Mouse (Mus musculus) layer of hippocampus, adult 9-10 months (tissue): ENCODE data around the gene Catsper4.

Experiments
- DNase-seq: peaks from one replicate; pipeline ENCODE4 v3.0.0; 2022; ENCODE audit warnings: low spot score

Gene Catsper4

DNA sequence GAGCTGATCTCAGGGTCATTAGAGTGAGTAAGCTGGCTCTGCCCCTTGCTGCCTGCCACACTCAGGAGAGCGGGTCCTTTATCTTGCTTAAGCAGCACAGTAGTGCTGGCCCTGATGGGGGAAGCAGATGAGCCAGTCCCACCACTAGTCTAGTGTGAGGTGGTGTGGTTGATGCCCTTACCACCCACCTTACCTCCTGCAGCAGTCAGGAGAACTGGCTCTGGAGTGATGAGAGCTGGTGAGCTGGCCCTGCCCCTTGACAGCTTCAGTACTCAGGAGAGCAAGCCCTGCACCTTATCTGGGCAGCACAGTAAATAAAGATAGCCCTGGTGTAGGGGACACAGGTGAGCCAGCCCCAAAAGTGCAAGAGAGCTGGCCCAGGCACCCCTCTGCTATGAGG, 46.1 kb downstream of the Catsper4 start:
- DNase-seq, result no peak

DNA sequence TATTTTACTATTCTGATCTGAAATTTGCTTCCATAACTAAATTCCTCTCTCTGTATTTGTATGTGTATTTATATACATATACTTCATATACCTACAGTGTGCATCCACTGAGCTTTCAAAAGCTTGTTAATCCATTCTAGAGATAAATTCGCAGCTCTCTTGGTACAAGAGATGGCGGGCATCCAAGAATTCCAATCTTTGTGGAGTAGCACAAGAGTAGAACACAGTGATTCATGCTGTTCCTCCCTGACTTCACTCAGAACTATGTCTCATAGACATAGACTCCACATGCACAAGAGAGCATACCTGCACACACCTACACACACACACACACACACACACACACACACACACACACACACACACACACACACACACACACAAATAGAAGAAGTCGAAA, 54.8 kb downstream of the Catsper4 start:
- DNase-seq, result no peak

DNA sequence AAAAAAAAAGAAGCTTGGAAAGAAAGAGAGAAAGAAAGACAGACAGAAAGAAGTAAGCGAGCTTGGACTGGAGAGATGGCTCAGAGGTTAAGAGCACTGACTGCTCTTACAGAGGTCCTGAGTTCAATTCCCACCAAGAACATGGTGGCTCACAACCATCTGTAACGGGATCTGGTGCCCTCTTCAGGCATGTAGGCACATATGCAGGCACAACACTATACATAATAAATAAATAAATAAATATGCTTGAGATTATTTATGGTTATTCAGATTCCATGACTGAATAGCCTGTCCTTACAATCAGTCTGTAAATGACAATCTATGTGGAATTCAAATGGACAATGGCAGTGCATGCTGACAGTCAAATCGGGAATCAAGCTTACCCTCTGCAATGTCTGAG, 60.3 kb downstream of the Catsper4 start:
- no peak for DNase-seq

- no peak for DNase-seq
These were observed 61.4 kb downstream of the Catsper4 start for GRCm38 (mm10) chr4:134165548-134166465.

GRCm38 (mm10) chr4:134165024-134165423, 62.2 kb downstream of the Catsper4 start:
- no peak for DNase-seq

DNA sequence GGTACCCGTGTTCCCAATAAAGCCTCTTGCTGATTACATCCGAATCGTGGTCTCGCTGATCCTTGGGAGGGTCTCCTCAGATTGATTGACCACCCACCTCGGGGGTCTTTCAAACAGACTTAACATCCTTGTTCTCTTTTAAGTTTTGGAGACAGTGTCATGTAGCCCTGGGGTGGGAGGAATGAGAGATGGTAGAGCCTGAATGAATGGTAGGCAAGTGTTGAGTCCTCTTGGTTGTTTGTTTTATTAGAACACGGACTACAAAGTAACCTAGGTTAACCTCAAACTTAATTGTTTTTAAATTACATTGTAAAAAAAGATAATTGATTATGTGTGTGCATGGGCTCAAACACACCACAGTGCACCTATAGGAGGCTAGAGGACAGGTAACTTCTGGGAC, 62.6 kb downstream of the Catsper4 start:
- DNase-seq, result no peak
